Mouse (Mus musculus) left cerebral cortex, adult 9 months (tissue): ENCODE data around the gene Lrrc8b.
A peak's percentile ranks its signal among the peaks of the same experiment; 100 is the strongest.

ENCODE experiments used
- DNase-seq, 2 experiments: peaks; one replicate each; pipeline ENCODE4 v3.0.0; 2022; ENCODE audit warnings: low spot score in 2 of 2

Lrrc8b gene

DNA sequence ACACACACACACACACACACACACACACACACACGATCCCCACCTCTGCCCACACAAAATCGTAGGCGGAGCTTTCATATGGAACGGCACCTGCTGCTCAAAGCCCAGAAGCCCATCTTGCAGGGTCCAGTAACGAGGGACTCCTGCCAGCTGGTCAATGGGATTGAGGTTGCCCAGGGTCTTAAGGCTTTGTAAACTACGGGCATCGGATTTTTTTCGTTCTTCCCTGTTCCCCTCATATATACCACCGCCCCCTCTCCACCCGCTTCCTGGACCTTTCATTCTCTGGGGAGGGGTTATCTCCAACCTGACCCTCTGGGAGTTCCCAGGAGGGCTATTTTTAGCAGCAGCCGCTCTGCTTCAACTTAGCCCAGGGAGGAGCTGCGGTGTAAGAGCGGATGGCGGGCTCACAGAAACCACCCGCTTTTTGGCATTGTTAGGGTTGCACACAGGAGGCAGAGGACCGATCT lies 103.1 kb downstream of the Lrrc8b start:
- DNase-seq: peak in 1 of 2 experiments; percentile 30

DNA sequence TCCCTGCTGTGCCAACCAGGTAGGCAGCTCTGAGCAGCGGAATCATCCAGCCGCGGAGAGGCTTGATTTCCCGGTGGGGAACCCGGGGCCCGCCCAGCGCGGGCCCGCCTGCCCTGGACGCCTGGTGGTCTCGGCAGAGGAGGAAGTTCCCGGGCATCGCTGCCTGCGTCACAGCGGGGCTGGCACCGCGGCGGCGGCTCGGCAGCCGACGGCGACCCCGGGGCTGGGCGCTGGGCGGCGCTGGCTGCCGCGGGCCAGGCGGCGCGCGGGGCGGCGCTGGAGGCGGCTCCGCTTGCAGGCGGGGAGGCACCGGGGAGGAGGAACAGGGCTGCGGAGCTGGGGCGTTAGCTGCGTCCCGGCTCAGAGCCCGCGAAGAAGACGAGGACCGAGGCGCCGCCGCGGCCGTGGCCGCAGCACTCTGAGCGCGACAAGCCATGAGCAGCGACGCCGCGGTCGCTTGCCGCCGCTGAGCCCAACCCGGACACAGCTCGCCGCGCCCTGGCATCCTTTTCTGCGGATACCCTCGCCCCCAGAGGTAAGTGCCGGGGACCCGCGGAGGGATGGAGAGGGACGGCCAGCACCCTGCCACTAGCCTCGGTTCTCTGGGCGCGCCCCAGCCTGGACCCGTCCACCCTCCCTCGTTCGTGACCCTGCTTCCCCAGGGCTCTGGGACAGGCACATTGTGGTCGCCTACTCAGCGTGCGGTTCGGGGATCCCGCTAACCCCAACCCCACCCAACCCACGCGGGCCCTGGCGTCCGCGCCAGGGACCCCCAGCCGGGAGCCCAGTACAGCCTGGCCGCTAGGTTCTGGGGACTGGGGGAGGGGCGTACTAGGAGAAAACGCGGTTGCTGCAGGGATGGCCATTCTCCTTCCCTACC lies 103.8 kb downstream of the Lrrc8b start, which contains the start of gene Lrrc8c:
Gene Lrrc8c, plus strand, starts transcription at position 293 of the 880 bp plus-strand sequence.
- peak; percentile 50 to 80 for DNase-seq

DNA sequence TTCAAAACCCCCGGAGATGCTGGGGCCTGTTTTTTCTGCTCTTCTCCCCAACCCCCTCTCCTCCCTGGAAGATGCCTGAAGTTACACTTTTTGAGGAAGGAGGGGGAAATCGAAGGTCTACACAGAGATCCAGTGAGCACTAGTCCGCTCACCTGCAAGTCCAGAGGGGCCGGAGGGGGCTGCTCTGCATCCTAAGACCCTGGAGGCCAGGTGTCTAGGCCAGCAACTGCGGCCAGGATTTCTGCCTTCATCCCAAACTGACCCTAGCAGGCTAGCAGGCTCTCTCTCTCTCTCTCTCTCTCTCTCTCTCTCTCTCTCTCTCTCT lies 104.4 kb downstream of the Lrrc8b start:
- peak in 1 of 2 experiments; percentile 14 for DNase-seq

DNA sequence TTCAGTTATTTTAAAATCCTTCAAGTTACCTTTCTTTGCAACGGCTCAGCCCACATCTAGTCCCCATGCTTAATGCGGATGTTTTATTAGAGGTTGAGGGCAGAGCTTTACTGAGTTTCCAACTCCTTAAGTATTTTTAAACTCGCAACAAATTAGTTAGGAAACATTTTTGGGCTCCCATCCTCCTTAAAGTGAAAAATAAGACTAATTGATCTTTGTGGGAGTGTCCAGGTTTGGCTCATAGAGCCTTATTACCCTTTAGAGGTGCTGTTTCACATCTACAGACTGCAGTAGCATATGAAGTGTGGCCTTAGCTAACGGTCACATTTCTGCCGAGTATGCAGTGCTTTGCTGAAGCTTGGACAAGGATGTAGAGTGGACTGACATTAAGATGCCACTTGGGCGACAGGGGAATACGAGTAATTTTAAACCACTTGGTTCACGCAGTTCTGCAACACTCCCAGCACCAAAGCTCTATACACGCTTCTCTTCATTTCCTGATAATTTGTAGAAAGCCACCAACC lies 104.9 kb downstream of the Lrrc8b start:
- DNase-seq: no peak

DNA sequence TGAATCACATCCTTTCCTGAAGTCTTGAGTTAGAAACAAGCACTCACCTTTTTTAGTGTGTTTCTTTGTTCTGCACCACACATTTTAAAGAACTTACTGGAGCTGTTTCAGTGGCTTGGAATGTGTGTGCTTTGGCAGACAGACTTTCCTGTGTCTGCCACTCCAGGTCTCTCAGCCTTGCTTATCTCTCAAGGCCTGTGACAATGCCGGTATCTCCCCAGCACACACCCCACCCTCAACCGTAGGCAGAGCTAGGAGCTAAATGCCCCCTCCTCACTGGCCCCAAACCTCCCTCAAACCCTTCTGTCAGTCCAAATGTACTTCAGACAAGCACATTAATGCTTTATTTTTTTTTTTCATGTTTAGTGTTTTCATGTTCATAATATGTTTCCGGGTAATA lies 107.9 kb downstream of the Lrrc8b start:
- DNase-seq: no peak

DNA sequence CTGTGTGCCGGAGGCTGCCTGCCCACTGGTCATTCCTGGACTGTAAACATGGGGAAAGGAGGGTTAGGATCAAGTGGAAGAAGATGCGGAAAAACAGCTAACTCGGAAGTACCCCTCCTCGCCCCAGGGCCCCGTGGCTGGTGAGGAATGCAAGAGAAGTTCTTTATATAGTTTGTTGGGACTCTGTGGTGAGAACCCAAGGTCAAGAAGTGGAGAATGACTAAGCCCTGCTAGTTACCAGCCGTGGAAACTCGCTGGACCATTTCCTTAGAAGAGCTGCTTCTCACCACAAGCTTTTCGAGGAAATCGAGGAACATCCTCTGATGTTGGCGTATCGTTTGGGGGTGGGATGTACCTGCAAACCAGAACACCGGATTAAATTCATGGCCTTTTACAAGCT lies 109.4 kb downstream of the Lrrc8b start:
- DNase-seq: no peak

DNA sequence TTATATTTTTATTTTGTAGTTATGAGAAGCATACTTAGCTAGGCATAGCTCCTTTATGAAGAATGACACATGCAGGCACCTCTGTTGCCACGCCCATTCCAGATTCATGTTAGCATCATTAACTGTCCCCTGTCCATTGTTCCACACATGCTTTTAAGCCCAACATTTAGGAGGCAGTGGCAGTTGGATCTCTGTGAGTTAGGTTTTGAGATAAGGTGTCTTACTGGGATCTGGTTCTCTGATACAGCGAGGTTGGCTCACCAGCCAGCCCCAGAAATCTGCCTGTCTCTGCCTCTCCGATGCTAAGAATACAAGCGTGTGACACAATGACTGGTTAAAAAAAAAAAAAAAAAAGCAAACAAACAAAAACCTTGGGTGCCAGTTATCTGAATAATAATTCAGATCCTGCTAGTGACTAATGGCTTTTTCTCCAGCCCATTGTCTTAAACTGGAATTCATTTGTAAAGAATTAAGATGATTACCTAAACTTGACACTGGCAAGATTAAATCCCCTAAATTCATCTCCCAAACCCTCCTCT lies 110.6 kb downstream of the Lrrc8b start:
- no peak for DNase-seq

DNA sequence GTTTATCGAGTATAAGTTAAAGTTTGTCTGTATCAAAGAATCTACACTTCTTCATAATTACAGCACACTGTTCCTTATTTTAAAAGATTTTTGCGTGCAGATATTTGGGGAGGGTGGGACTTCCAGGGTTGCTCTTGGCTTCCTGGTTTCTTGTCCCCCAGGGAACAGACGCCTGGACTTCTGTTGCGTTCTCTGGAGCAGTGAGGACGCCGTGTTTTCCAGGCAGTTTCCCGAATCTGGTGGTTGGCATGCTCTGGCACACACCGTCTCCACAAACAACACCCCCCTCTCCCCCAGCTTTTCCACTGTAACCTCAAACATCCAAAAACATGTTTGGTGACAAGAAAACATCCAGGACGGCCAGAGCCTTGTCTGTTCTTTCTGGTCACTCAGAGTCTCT lies 111.2 kb downstream of the Lrrc8b start:
- no peak for DNase-seq

DNA sequence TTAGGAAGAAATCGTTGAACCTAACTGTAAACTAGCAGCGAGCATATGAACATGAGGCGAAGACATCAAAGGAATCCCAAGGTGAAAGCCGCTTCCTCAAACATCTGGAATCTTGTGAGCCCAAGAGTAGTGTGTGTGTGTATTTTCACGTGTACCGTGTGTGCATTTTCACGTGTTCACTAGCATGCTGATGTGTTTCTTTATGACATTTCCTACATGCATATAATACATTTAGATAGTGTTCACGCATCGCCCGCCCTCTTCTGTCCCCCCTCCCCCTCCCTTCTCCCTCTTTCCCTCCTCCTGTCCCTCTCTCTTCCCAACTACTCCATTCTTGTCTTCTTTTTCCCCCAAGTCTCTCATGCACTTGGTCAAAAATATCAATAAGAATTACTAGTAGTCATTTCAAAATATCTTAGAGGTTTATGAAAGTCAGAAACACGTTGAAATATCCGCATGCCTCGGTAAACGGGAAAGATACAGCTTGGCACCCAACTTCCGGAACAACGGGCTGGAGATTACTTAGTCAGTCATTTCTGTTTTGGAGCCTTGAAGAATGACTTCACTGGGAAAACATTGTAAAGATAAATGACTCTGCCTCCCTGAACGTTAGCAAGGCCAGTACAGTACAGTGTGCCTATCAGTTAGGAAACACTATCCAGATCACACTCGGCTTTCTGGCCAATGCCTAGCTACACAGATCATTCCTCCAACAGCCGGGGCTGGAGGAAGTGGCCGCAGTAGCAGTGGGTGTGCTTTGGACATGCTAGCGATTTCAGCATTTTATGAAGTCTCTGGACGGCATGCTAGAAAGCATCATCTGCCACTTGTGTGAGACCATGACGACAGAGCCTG lies 112.1 kb downstream of the Lrrc8b start:
- no peak for DNase-seq

DNA sequence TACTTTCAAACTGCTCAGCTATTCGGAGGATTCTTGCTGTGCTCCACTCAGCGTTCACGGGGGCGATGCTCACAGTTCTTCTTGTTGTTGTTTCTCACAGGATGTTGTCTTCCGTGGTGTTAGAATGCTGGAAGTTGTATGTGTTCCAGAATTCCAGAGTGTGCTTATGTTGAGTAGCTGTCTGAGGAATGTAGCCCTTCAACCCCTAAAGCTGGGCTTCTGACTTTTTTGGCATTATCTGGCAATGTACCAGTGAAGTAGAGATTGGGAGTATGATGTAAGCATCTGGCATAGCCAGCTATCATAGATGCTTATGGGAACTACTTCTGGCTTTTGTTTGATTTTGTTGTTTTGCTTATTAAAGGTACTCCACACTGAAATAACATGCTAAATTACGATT lies 115.0 kb downstream of the Lrrc8b start:
- DNase-seq: no peak

DNA sequence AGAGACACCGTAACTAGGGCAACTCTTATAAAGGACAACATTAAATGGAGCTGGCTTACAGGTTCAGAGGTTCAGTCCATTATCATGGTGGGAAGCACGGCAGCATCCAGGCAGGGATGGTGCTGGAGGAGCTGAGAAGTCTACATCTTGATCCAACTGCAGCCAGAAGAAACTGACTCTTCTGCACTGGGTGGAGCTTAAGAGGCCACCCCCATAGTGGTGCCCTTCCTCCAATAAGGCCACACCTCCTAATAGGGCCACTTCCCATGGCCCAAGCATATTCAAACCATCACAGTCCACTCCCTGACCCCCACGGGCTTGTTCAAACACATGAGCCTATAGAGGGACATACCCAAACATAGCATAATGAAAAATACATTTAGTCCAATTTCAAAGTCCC lies 119.6 kb downstream of the Lrrc8b start:
- DNase-seq: no peak

DNA sequence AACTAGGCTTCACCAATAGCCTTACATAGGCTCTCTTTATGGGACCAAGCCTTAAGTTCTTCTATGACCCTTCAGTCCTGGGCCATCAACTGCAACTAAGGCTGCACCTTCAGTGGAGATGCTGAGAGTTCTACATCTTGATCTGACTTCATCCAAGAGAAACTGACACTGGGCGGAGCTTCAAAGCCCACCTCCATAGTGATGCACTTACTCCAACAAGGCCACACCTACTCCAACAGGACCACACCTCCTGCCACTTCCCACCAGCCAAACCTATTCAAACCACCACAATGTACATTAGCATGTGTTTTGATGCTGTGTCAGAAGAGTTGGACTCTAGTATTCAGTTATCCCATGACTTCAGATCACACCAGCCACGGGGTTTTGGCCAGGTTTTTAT lies 120.6 kb downstream of the Lrrc8b start:
- no peak for DNase-seq

DNA sequence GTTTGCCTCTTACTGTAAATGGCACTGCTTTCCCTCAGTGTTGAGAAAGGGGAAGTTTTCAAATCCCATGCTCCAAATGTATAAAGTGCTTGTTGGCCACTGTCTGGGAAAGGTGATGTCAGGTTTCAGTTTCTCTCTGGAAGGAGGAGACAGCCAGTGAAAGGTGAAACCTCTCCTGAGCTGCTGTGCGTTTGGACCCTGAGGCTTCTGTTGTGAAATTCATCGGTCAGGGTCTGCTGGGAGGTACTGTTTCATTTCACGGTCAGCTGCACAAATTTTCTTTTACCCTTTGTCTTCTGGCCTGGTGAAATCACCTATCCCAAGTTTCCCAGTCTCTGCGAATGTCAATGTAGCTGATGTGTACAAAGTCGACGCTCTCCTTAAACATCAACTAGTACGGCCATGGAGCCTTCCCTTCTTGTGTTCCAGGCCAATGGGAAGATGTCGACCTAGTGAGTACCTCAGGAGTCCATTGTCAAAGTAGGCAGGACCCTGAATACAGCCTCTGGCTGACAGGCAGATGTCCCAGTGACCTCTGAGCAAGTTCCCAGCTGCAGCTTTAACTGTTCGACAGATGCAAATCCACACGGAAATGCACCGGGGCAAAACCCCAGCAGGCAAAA lies 121.6 kb downstream of the Lrrc8b start:
- no peak for DNase-seq
